Mouse (Mus musculus) CH12.LX (cell line): ENCODE data around the gene Fat3. TPM values are rescaled to one million over a fixed set of nuclear protein-coding genes. Genes with fewer than 3 reads are reported as not detected.

Experiments used
- DNase-seq: peaks from one replicate; pipeline ENCODE4 v3.0.0-alpha.2; 2013; ENCODE audit errors: extremely low read depth
- H3K27ac ChIP-seq: 2 replicates; pipeline ENCODE4 v1.5.1; 2012; ENCODE audit warnings: low read depth, mild to moderate bottlenecking, control low read depth, moderate library complexity; ENCODE audit not compliant: insufficient read depth
- H3K27me3 ChIP-seq: replicated peaks from 2 replicates; pipeline ENCODE3; 2012; ENCODE audit warnings: inconsistent platforms
- H3K36me3 ChIP-seq, 2 experiments: replicated peaks in 1 of 2; 2 replicates each; pipeline versions ENCODE3 to v1.6.1; 2012; ENCODE audit warnings: inconsistent platforms in 1 of 2, low read length in 1 of 2, mild to moderate bottlenecking in 1 of 2, mixed read lengths in 1 of 2, moderate library complexity in 1 of 2; ENCODE audit not compliant: control insufficient read depth in 1 of 2, insufficient read depth in 1 of 2
- H3K4me1 ChIP-seq, 2 experiments: 2 replicates each; pipeline ENCODE4 v1.6.1; 2012; ENCODE audit warnings: inconsistent platforms in 1 of 2, moderate library complexity in 1 of 2; ENCODE audit not compliant: insufficient read depth in 2 of 2, control insufficient read depth in 1 of 2
- H3K4me2 ChIP-seq: 2 replicates; pipeline ENCODE4 v1.6.1; 2012; ENCODE audit warnings: low read depth, mild to moderate bottlenecking, control low read depth; ENCODE audit not compliant: poor library complexity, insufficient read depth, severe bottlenecking
- H3K4me3 ChIP-seq, 3 experiments: fragments of 150-350 bp in 1 of 3; sonication (generic) in 1 of 3; replicated peaks in 1 of 3; 2 replicates each; pipeline versions ENCODE3 to v1.5.1; 2011 to 2012; ENCODE audit warnings: low read depth in 2 of 3, low read length in 2 of 3, mild to moderate bottlenecking in 2 of 3, moderate library complexity in 2 of 3, control low read depth in 1 of 3, improper control_type of control experiment in 1 of 3, inconsistent platforms in 1 of 3, mixed read lengths in 1 of 3; ENCODE audit not compliant: poor library complexity in 1 of 3
- H3K79me2 ChIP-seq: replicated peaks from 2 replicates; pipeline ENCODE4 v1.6.1; 2012; ENCODE audit warnings: mild to moderate bottlenecking, moderate library complexity; ENCODE audit not compliant: control insufficient read depth, poor library complexity, insufficient read depth, severe bottlenecking; ENCODE audit errors: extremely low read depth
- H3K9ac ChIP-seq: 2 replicates; pipeline ENCODE4 v1.6.1; 2012; ENCODE audit warnings: low read depth, mild to moderate bottlenecking, control low read depth, moderate library complexity; ENCODE audit not compliant: insufficient read depth
- H3K9me3 ChIP-seq: replicated peaks from 2 replicates; pipeline ENCODE3; 2012; ENCODE audit warnings: low read length, inconsistent platforms, mixed read lengths
- BHLHE40 ChIP-seq: IDR thresholded peaks from 2 replicates; pipeline ENCODE4 v1.6.1; 2011; ENCODE audit warnings: mild to moderate bottlenecking, low read depth, low read length, improper control_type of control experiment
- CHD2 ChIP-seq: IDR thresholded peaks from 2 replicates; pipeline ENCODE4 v1.6.1; 2011; ENCODE audit warnings: low read length, improper control_type of control experiment
- CTCF ChIP-seq, 2 experiments: IDR thresholded peaks in 1 of 2; conservative IDR thresholded peaks in 1 of 2; 2 replicates each; pipeline ENCODE4 v1.5.1; 2011 to 2012; ENCODE audit warnings: low read depth in 2 of 2, low read length in 2 of 2, improper control_type of control experiment in 1 of 2, inconsistent platforms in 1 of 2, mild to moderate bottlenecking in 1 of 2, moderate library complexity in 1 of 2
- ELF1 ChIP-seq: IDR thresholded peaks from 2 replicates; pipeline ENCODE4 v1.6.1; 2014; ENCODE audit warnings: low read depth, mild to moderate bottlenecking, inconsistent platforms, low read length, improper control_type of control experiment
- ETS1 ChIP-seq: conservative IDR thresholded peaks from 2 replicates; pipeline ENCODE4 v1.6.1; 2012; ENCODE audit warnings: low read depth, mild to moderate bottlenecking, inconsistent platforms, low read length, improper control_type of control experiment, moderate library complexity
- IRF4 ChIP-seq: IDR thresholded peaks from 2 replicates; pipeline ENCODE4 v1.6.1; 2014; ENCODE audit warnings: low read depth, mild to moderate bottlenecking, inconsistent platforms, low read length, improper control_type of control experiment
- JUND ChIP-seq: conservative IDR thresholded peaks from 2 replicates; pipeline ENCODE4 v1.6.1; 2011; ENCODE audit warnings: low read depth, low read length, improper control_type of control experiment
- MAFK ChIP-seq: IDR thresholded peaks from 2 replicates; pipeline ENCODE4 v1.6.1; 2011; ENCODE audit warnings: low read length, improper control_type of control experiment; ENCODE audit not compliant: insufficient replicate concordance
- MAX ChIP-seq: IDR thresholded peaks from 2 replicates; pipeline ENCODE4 v1.6.1; 2011; ENCODE audit warnings: low read length, improper control_type of control experiment
- MAZ ChIP-seq: IDR thresholded peaks from 2 replicates; pipeline ENCODE4 v1.6.1; 2012; ENCODE audit warnings: low read depth, mild to moderate bottlenecking, inconsistent platforms, low read length, improper control_type of control experiment, moderate library complexity
- MEF2A ChIP-seq: IDR thresholded peaks from 2 replicates; pipeline ENCODE4 v1.6.1; 2014; ENCODE audit warnings: low read depth, mild to moderate bottlenecking, inconsistent platforms, low read length, improper control_type of control experiment, borderline replicate concordance
- PAX5 ChIP-seq: IDR thresholded peaks from 2 replicates; pipeline ENCODE4 v1.6.1; 2012; ENCODE audit warnings: low read length, inconsistent platforms, mixed read lengths
- POLR2A ChIP-seq: IDR thresholded peaks from 2 replicates; pipeline ENCODE4 v1.6.1; 2011; ENCODE audit warnings: low read depth, mild to moderate bottlenecking, improper control_type of control experiment, low read length
- POLR2AphosphoS2 ChIP-seq: IDR thresholded peaks from 2 replicates; pipeline ENCODE4 v1.6.1; 2011; ENCODE audit warnings: low read depth, low read length, improper control_type of control experiment
- RAD21 ChIP-seq: IDR thresholded peaks from 2 replicates; pipeline ENCODE4 v1.6.1; 2011; ENCODE audit warnings: low read depth, mild to moderate bottlenecking, low read length, improper control_type of control experiment, moderate library complexity
- SIN3A ChIP-seq: IDR thresholded peaks from 2 replicates; pipeline ENCODE4 v1.6.1; 2012; ENCODE audit warnings: low read length, improper control_type of control experiment, inconsistent platforms
- TBP ChIP-seq: conservative IDR thresholded peaks from 2 replicates; pipeline ENCODE4 v1.6.1; 2011; ENCODE audit warnings: low read depth, low read length, improper control_type of control experiment
- USF1 ChIP-seq: IDR thresholded peaks from 2 replicates; pipeline ENCODE4 v1.6.1; 2014; ENCODE audit warnings: low read depth, mild to moderate bottlenecking, inconsistent platforms, low read length, improper control_type of control experiment
- ZKSCAN1 ChIP-seq: IDR thresholded peaks from 2 replicates; pipeline ENCODE4 v1.6.1; 2012; ENCODE audit warnings: low read depth, inconsistent platforms, low read length, improper control_type of control experiment, borderline replicate concordance
- ZMIZ1 ChIP-seq: IDR thresholded peaks from 2 replicates; pipeline ENCODE4 v1.6.1; 2012; ENCODE audit warnings: low read depth, mild to moderate bottlenecking, inconsistent platforms, low read length, improper control_type of control experiment
- ZNF384 ChIP-seq: IDR thresholded peaks from 2 replicates; pipeline ENCODE4 v1.6.1; 2012; ENCODE audit warnings: low read depth, low read length, improper control_type of control experiment, inconsistent platforms
- dilution Hi-C: fragments of 300-500 bp; cut with MboI; formaldehyde crosslinking; loops from 2 replicates; pipeline ENCODE4 v1.14.3; 2020; ENCODE audit warnings: low sequenced_read_pairs; ENCODE audit not compliant: extremely low pct_unique_long_range_greater_than_20kb, extremely low pct_ligation_motif_present
- in situ Hi-C: fragments of 300-500 bp; cut with MboI; formaldehyde crosslinking; loops from 3 replicates; pipeline ENCODE4 v1.14.3; 2019; ENCODE audit warnings: low sequenced_read_pairs, low pct_ligation_motif_present, low pct_unique_long_range_greater_than_20kb, mixed read lengths
- polyA plus RNA-seq: library from polyadenylated mRNA; unstranded; fragments of >175 nt; gene quantifications from 2 replicates; pipeline ENCODE4 v1.2.1, GENCODE M21; 2012; ENCODE audit warnings: low read depth; ENCODE audit not compliant: insufficient read length
- total RNA-seq, 2 experiments: library from RNA; depleted of rRNA; stranded (reverse); fragments of 300-350 nt in 1 of 2; fragments of >200 nt in 1 of 2; gene quantifications; 2 replicates each; pipeline ENCODE4 v1.2.3; 2012 to 2014

Gene Fat3
- total and polyA plus RNA-seq, 3 experiments, result 0.03 to 0.07 TPM; not detected in 1

DNA sequence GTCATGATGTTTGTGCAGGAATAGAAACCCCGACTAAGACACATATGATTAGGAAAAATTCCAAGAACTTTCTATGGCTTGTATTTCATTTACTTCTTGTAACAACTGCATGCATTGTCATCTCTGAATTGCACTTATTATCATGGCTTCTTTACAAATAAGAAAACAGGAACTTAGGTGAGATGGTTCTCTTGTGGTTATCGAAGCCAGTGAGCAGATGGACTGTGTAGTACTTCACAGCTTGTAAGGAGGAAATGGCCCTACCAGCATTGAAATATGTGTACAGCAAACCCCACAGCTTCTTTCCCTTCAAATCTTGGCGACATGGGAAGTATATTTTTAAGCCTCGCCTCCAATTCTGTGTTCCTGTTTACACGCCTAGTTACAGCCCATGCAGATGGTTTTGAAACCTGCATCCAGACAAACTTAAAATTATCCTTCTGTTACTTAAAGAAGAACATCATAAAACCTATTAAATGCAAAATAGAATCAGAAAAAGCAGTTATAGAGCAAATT is 570.1 kb downstream of the Fat3 start:
- Histone ChIP-seq H3K9ac (no peak overlapping the region), H3K4me2 (no peak overlapping the region), H3K4me3 (no peak overlapping the region), H3K9me3 (no peaks in the 10 kb centered on the region), H3K27me3 (no peaks in the 10 kb centered on the region), H3K36me3 (no peaks in the 10 kb centered on the region), H3K4me1 (peaks cover 0 to 15% of the 10 kb centered on the region in 2 experiments; a peak in 1 of 4 replicates), H3K27ac (no peak overlapping the region), H3K79me2 (no peaks in the 10 kb centered on the region)
- DNase-seq, result no peak
- in situ Hi-C loops (no loop called here), dilution Hi-C loops (no loop called here)
- no peak for TF ChIP-seq MAX
- TF ChIP-seq ELF1, result no peak
- no peak for TF ChIP-seq POLR2A
- TF ChIP-seq CHD2, result no peak
- TF ChIP-seq POLR2AphosphoS2, result no peak
- TF ChIP-seq PAX5, result no peak
- no peak for TF ChIP-seq USF1
- TF ChIP-seq TBP, result no peak

DNA sequence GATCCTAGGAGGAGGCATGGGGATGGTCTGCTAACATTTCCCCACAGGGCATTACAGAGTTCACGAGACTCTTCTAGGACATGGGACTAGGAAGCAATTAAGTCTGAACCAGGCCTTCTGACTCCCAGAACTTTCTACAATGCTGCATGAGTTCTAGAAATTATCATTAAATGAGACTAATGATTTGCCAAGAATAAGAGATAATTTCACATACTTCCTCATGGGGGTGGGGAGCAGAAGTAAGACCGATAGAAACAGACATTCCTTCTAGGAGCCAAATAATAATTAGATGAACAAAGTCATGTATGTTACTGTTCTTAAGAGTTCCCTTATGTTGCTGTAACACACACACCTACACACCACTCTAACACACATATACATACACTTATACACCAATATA is 572.8 kb downstream of the Fat3 start:
- no peaks in the 10 kb centered on the region for H3K79me2 ChIP-seq
- peaks cover 0 to 17% of the 10 kb centered on the region in 2 experiments; a peak in 1 of 4 replicates for H3K4me1 ChIP-seq
- no peaks in the 10 kb centered on the region for H3K36me3 ChIP-seq
- H3K9me3 ChIP-seq, result no peaks in the 10 kb centered on the region
- in situ Hi-C loops (no loop called here), dilution Hi-C loops (no loop called here)
- no peaks in the 10 kb centered on the region for H3K27me3 ChIP-seq
- H3K4me2 ChIP-seq, result no peak overlapping the region
- TF ChIP-seq TBP, result no peak
- TF ChIP-seq MAX, result no peak
- TF ChIP-seq PAX5, result no peak
- TF ChIP-seq ZKSCAN1, result no peak
- TF ChIP-seq ZNF384, result no peak
- no peak for TF ChIP-seq RAD21
- TF ChIP-seq JUND, result no peak
- TF ChIP-seq ETS1, result no peak
- TF ChIP-seq BHLHE40, result no peak
- no peak for TF ChIP-seq CHD2
- no peak for TF ChIP-seq CTCF (conservative IDR thresholded peaks at IDR 0.05 in 1 of 2, IDR thresholded peaks at IDR 0.05 in 1 of 2; ENCODE audit: low read depth in 2 of 2, low read length in 2 of 2)
- TF ChIP-seq IRF4, result no peak
- TF ChIP-seq ZMIZ1, result no peak
- no peak for TF ChIP-seq MAFK
- TF ChIP-seq MEF2A, result no peak
- TF ChIP-seq POLR2A, result no peak
- no peak for TF ChIP-seq MAZ
- no peak for TF ChIP-seq SIN3A
- no peak for TF ChIP-seq POLR2AphosphoS2
- no peak overlapping the region for H3K9ac ChIP-seq
- no peak overlapping the region for H3K27ac ChIP-seq
- no peak for DNase-seq
- no peak overlapping the region for H3K4me3 ChIP-seq
